Mouse (Mus musculus) layer of hippocampus, adult 11-12 months (tissue): ENCODE measurements around the gene Arrdc5.
A peak's percentile ranks its signal among the peaks of the same experiment; 100 is the strongest.

Experiments used
- DNase-seq: peaks from one replicate; pipeline ENCODE4 v3.0.0; 2022; ENCODE audit warnings: low spot score

The Arrdc5 gene

GRCm38 (mm10) chr17:56303847-56304586 lies 3.9 kb upstream of the Arrdc5 start:
- peak; percentile 95 for DNase-seq

- no peak for DNase-seq
These were observed 3.2 kb upstream of the Arrdc5 start, which contains the start of gene Uhrf1 for GRCm38 (mm10) chr17:56303160-56303846. Gene Uhrf1 (plus strand): TSS chr17:56303321.

GRCm38 (mm10) chr17:56302363-56302996 lies 2.4 kb upstream of the Arrdc5 start:
- no peak for DNase-seq

- DNase-seq, result no peak
These were observed 1.8 kb downstream of the Arrdc5 start for GRCm38 (mm10) chr17:56298238-56298637.

GRCm38 (mm10) chr17:56296201-56296600 lies 3.9 kb downstream of the Arrdc5 start:
- no peak for DNase-seq

- no peak for DNase-seq
These were observed 5.8 kb downstream of the Arrdc5 start for GRCm38 (mm10) chr17:56294241-56294640.

GRCm38 (mm10) chr17:56293291-56293690 lies 6.8 kb downstream of the Arrdc5 start:
- DNase-seq, result no peak

- no peak for DNase-seq
These were observed 7.4 kb downstream of the Arrdc5 start, which contains the start of gene Plin3 for GRCm38 (mm10) chr17:56292531-56293222. Gene Plin3 (minus strand): TSS chr17:56292873.

- no peak for DNase-seq
These were observed 8.1 kb downstream of the Arrdc5 start for GRCm38 (mm10) chr17:56291826-56292475.

GRCm38 (mm10) chr17:56291171-56291511 lies 8.9 kb downstream of the Arrdc5 start:
- peak; percentile 81 for DNase-seq

- peak; percentile 85 for DNase-seq
These were observed 9.5 kb downstream of the Arrdc5 start for GRCm38 (mm10) chr17:56290388-56291170.

GRCm38 (mm10) chr17:56289371-56290331 lies 10.4 kb downstream of the Arrdc5 start:
- no peak for DNase-seq

- DNase-seq, result no peak
These were observed 11.2 kb downstream of the Arrdc5 start for GRCm38 (mm10) chr17:56288866-56289265.

GRCm38 (mm10) chr17:56287830-56288229 lies 12.3 kb downstream of the Arrdc5 start:
- no peak for DNase-seq

- no peak for DNase-seq
These were observed 14.1 kb downstream of the Arrdc5 start for GRCm38 (mm10) chr17:56285995-56286394.

GRCm38 (mm10) chr17:56283316-56283715 lies 16.8 kb downstream of the Arrdc5 start:
- DNase-seq, result no peak

- DNase-seq, result no peak
These were observed 17.3 kb downstream of the Arrdc5 start for GRCm38 (mm10) chr17:56282802-56283201.

GRCm38 (mm10) chr17:56281193-56281592 lies 18.9 kb downstream of the Arrdc5 start:
- DNase-seq, result no peak

- DNase-seq, result no peak
These were observed 20.5 kb downstream of the Arrdc5 start for GRCm38 (mm10) chr17:56279481-56280155.
